Mouse (Mus musculus) limb, embryonic 13.5 days (tissue): ENCODE data around the gene Noct. TPM values are rescaled to one million over a fixed set of nuclear protein-coding genes. Genes with fewer than 3 reads are reported as not detected.
A peak's percentile ranks its signal among the peaks of the same experiment; 100 is the strongest.

Experiments used
- ATAC-seq: fragments of 200-750 bp; cut with Nextera tagmentation; 2 replicates; pipeline ENCODE4 v1.8.0; 2017; ENCODE audit warnings: low read depth, moderate number of reproducible peaks, moderate TSS enrichment; ENCODE audit not compliant: low FRiP score
- H3K27ac ChIP-seq: fragments of 300-500 bp; sonication (generic); 2 replicates; pipeline ENCODE4 v1.5.1; 2015; ENCODE audit warnings: inconsistent platforms, mild to moderate bottlenecking, moderate library complexity
- H3K27me3 ChIP-seq: fragments of 300-500 bp; sonication (generic); 2 replicates; pipeline ENCODE4 v1.6.1; 2015; ENCODE audit warnings: mild to moderate bottlenecking, inconsistent platforms
- H3K36me3 ChIP-seq: fragments of 300-500 bp; sonication (generic); 2 replicates; pipeline ENCODE4 v1.6.1; 2015; ENCODE audit warnings: inconsistent platforms, mild to moderate bottlenecking, moderate library complexity
- H3K4me1 ChIP-seq: fragments of 300-500 bp; sonication (generic); 2 replicates; pipeline ENCODE4 v1.6.1; 2015; ENCODE audit warnings: inconsistent platforms
- H3K4me2 ChIP-seq: fragments of 300-500 bp; sonication (generic); replicated peaks from 2 replicates; pipeline ENCODE4 v1.6.1; 2015; ENCODE audit warnings: inconsistent platforms, mild to moderate bottlenecking, moderate library complexity
- H3K4me3 ChIP-seq: fragments of 300-500 bp; sonication (generic); 2 replicates; pipeline ENCODE4 v1.5.1; 2015; ENCODE audit warnings: moderate library complexity, mild to moderate bottlenecking, inconsistent platforms
- H3K9ac ChIP-seq: fragments of 300-500 bp; sonication (generic); 2 replicates; pipeline ENCODE4 v1.6.1; 2015; ENCODE audit warnings: mild to moderate bottlenecking, inconsistent platforms
- H3K9me3 ChIP-seq: fragments of 300-500 bp; sonication (generic); 2 replicates; pipeline ENCODE4 v1.6.1; 2016; ENCODE audit warnings: inconsistent platforms
- WGBS: fragments of 180-500 bp; shearing (Covaris S2); methylation state at CpG from one replicate; pipeline ENCODE4 v1.1.7; 2015; 5-methylcytosine and 5-hydroxymethylcytosine counted together
- polyA plus RNA-seq: library from polyadenylated mRNA; unstranded; fragments of >200 nt; fragmentation: Nextera tagmentation; extraction: Ambion mirVana; gene quantifications from 2 replicates; pipeline ENCODE4 v1.2.1, GENCODE M21; 2015

Gene Noct
- polyA plus RNA-seq, 1 experiment from 2014 or later, result 10.0 TPM

DNA sequence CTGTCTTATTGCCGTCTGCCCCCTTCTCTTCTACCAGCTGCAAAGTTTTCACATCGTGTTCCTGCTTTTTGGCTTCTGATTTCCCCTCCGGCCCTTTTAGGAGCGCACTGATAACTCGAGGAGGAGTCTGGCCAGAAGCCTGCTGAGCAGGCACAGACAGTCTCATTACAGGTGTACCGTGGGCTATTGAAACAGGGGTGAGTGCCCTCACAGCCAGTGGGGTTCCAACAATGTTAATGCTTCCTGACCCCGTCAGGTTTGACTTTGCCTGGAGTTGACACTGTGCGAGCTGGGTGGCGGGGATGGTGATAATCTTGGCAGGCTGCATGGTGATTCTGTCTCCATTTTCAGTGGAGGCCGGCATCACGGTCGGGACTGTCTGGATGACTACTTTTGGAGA is 32.2 kb downstream of the Noct start:
- no peak overlapping the region for H3K9ac ChIP-seq
- ATAC-seq, result no peak
- no peak overlapping the region for H3K4me3 ChIP-seq
- peaks cover 87% of the 10 kb centered on the region for H3K36me3 ChIP-seq
- H3K4me1 ChIP-seq, result no peaks in the 10 kb centered on the region
- no peak overlapping the region for H3K4me2 ChIP-seq
- H3K9me3 ChIP-seq, result no peaks in the 10 kb centered on the region
- no peaks in the 10 kb centered on the region for H3K27me3 ChIP-seq
- WGBS, result 86% methylated on average over 12 of the region's 12 CpGs
- no peak overlapping the region for H3K27ac ChIP-seq

- no peaks in the 10 kb centered on the region for H3K27me3 ChIP-seq
- 94% methylated on average over 5 of the region's 5 CpGs for WGBS
- ATAC-seq, result no peak
- no peaks in the 10 kb centered on the region for H3K4me1 ChIP-seq
- no peak overlapping the region for H3K4me3 ChIP-seq
- H3K36me3 ChIP-seq, result peaks cover 88% of the 10 kb centered on the region
- no peaks in the 10 kb centered on the region for H3K9me3 ChIP-seq
- no peak overlapping the region for H3K9ac ChIP-seq
- H3K4me2 ChIP-seq, result no peak overlapping the region
- H3K27ac ChIP-seq, result no peak overlapping the region
These were observed 33.8 kb downstream of the Noct start for GRCm38 (mm10) chr3:51258070-51258469.

GRCm38 (mm10) chr3:51262942-51263341 is 38.7 kb downstream of the Noct start:
- 91% methylated on average over 8 of the region's 8 CpGs for WGBS

DNA sequence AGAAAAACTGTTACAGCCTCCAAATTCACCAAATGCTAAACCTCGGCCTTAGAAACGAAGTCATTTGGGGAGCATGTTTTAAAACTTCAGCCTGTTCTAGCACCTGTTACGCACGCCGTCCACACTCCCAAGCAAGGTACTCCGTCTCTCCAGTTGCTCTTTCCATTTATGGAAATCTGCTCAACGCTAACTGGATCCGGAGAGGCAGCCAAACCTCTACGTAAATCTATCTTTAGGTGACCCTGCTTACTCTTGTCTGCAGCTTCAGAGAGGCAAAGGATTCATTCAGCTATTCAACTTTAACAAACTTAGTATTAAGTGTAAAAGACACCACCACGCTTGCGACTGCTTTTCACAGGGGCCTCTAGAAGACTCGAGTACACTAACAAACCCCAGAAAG is 44.2 kb downstream of the Noct start:
- no peak for ATAC-seq
- H3K36me3 ChIP-seq, result peaks cover 32% of the 10 kb centered on the region
- H3K27ac ChIP-seq, result no peak overlapping the region
- no peak overlapping the region for H3K4me2 ChIP-seq
- H3K4me3 ChIP-seq, result no peak overlapping the region
- peaks cover 10% of the 10 kb centered on the region; the same call in 1 of the 2 replicates for H3K4me1 ChIP-seq
- WGBS, result 73% methylated on average over 12 of the region's 12 CpGs
- H3K9ac ChIP-seq, result no peak overlapping the region
- H3K9me3 ChIP-seq, result no peaks in the 10 kb centered on the region
- H3K27me3 ChIP-seq, result no peaks in the 10 kb centered on the region

More at GRCm38 (mm10) chr3:51262942-51263341, 38.7 kb downstream of the Noct start:
- no peak for ATAC-seq
- H3K4me3 ChIP-seq, result no peak overlapping the region
- H3K9ac ChIP-seq, result no peak overlapping the region
- peaks cover 78% of the 10 kb centered on the region for H3K36me3 ChIP-seq
- no peaks in the 10 kb centered on the region for H3K9me3 ChIP-seq
- H3K4me2 ChIP-seq, result no peak overlapping the region
- H3K4me1 ChIP-seq, result no peaks in the 10 kb centered on the region
- H3K27me3 ChIP-seq, result no peaks in the 10 kb centered on the region
- H3K27ac ChIP-seq, result no peak overlapping the region

DNA sequence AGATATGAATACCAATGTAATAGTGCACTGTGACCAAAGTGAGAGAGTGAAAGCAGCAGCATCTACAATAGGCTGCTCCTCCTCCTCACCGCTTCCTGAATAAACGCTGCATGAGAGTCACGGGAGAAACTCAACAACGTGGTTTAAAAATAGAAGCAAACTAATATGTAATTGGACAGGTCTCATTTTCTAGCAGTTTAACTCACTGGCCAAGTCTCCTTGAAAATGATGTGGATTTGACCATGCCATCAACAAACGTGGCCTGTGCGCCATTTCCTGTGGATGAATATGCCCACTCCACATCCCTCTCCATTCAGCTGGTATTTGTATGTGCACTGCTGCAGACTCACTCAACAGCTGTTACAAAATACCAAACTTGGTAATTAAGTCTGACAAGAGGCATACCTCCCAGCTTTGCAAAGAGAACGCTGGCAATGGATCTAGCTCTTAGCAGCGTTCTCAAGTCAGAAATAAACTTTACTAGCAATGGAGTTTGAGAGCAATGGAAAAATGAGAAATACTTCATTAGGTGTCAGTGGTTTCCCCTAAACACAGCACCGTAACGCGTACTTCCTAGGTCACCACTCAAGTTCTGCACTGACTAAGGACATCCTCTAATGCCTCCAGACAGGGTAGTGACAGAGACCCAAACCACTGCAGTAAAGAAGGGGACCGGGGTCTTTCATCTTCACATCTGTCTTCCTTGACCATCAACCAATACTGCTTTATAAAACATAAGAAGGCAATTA is 46.0 kb downstream of the Noct start:
- ATAC-seq, result no peak
- Histone ChIP-seq H3K27ac (no peak overlapping the region), H3K4me2 (no peak overlapping the region), H3K4me3 (no peak overlapping the region), H3K4me1 (peaks cover 16% of the 10 kb centered on the region), H3K9ac (no peak overlapping the region), H3K27me3 (no peaks in the 10 kb centered on the region), H3K36me3 (peaks cover 13% of the 10 kb centered on the region), H3K9me3 (no peaks in the 10 kb centered on the region)
- 79% methylated on average over 12 of the region's 12 CpGs for WGBS

GRCm38 (mm10) chr3:51275956-51276398 is 51.7 kb downstream of the Noct start:
- no peaks in the 10 kb centered on the region for H3K27me3 ChIP-seq
- no peaks in the 10 kb centered on the region for H3K9me3 ChIP-seq
- peaks cover 3% of the 10 kb centered on the region; the same call in 1 of the 2 replicates for H3K36me3 ChIP-seq
- H3K9ac ChIP-seq, result peak overlapping the region; percentile 95
- WGBS, result under 1% methylated on average over 33 of the region's 33 CpGs
- peak overlapping the region; percentile 99 for H3K27ac ChIP-seq
- H3K4me2 ChIP-seq, result peak overlapping the region; percentile 75
- ATAC-seq, result peak; percentile 97
- H3K4me1 ChIP-seq, result peaks cover 8% of the 10 kb centered on the region
- H3K4me3 ChIP-seq, result peak overlapping the region; percentile 98

DNA sequence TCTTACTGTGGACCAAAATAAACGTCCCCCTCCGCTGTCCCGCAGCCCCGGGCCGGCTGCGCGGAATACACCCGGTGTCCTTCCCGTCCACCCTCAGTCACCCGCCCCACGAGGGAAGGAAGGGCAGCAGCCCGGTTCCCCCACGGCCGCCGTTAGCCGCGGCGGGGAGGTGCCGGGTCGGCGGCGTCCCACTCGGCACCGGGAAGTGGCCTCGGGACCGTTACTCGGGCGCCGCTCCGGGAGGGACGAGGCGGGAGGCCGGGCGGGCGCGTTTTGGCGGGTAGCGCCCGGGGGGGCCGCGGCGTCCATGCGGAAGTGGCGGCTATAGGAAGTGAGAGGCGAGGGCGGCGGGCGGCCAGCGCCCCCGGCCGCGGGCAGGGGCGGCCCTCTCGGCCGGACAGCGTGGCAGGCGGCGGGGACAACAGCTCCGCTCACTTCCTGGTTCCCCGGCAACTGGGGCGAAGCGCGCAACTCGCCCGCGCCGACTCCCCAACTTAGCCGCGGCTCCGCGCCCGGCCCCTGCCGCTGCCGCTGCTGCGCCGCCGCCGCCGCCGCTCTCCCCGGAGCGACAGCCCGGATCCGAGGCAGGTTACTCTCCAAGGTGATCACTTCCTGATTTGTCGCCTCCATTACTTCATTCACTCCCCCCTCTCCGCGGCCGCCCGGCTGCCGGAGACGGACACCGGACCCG is 52.3 kb downstream of the Noct start:
- ATAC-seq, result peak; percentile 22; the same call in 1 of the 2 replicates

DNA sequence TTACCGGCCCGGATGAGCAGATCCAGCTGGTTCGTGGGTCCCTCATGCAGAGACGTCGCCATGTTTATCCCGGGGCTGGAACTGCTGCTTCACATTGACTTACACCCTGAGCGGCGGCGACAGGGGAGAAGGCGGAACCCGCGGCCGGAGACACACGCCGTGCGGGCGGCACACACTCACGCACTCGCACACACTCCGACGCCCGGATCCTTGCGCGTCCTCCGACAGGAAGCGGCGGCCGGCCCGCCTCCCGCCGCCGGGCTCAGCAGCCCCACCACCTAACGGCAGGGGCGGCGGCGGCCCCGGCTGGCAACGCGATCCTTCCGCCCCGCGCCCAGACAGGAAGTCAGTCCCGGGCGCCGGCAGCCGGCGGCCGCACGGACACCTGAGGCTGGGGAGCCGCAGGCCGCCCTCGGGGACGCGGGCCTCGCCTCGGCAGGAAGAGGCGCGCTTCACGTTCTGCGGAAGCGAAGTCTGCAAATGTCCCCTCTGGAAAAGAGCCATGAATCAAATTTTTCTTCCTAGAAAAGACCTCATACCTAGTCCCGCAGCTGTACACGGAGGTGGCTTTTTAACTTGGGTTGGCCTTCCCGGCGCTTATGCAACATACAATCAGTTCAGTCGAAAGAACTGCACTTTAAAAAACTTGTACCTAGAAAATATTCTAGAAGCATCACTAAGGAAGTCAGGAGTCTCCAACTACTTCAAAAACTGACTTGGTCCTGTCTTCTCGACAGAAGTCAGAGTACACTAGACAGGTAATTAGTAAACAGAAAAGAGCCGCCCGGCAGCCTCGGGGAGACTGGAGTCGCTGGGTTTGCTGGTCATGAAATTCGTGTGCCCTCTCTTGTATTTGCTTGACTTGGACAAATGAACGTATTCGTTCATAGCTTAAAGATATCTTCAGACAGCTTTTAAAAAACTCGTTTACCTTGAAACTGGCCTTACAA is 53.2 kb downstream of the Noct start:
- Histone ChIP-seq H3K9ac (peak overlapping the region; percentile 95), H3K4me2 (peak overlapping the region; percentile 75), H3K4me1 (peaks cover 8% of the 10 kb centered on the region), H3K27me3 (no peaks in the 10 kb centered on the region), H3K36me3 (peaks cover 3% of the 10 kb centered on the region; the same call in 1 of the 2 replicates), H3K27ac (peak overlapping the region; percentile 99), H3K9me3 (no peaks in the 10 kb centered on the region), H3K4me3 (peak overlapping the region; percentile 98)
- WGBS, result under 1% methylated on average over 72 of the region's 75 CpGs
- ATAC-seq, result peak; percentile 55

More for the DNA sequence above, 52.3 kb downstream of the Noct start:
- under 1% methylated on average over 85 of the region's 93 CpGs for WGBS
- Histone ChIP-seq H3K4me1 (peaks cover 8% of the 10 kb centered on the region), H3K9me3 (no peaks in the 10 kb centered on the region), H3K36me3 (peaks cover 3% of the 10 kb centered on the region; the same call in 1 of the 2 replicates), H3K4me2 (peak overlapping the region; percentile 75), H3K27me3 (no peaks in the 10 kb centered on the region), H3K9ac (peak overlapping the region; percentile 95), H3K4me3 (peak overlapping the region; percentile 98), H3K27ac (peak overlapping the region; percentile 99)

- no peak for ATAC-seq
- no peaks in the 10 kb centered on the region for H3K36me3 ChIP-seq
- H3K4me2 ChIP-seq, result no peak overlapping the region
- no peak overlapping the region for H3K27ac ChIP-seq
- no peak overlapping the region for H3K9ac ChIP-seq
- H3K4me3 ChIP-seq, result no peak overlapping the region
- H3K4me1 ChIP-seq, result peaks cover 8% of the 10 kb centered on the region
- H3K9me3 ChIP-seq, result no peaks in the 10 kb centered on the region
- no peaks in the 10 kb centered on the region for H3K27me3 ChIP-seq
- WGBS, result 65% methylated on average over 4 of the region's 4 CpGs
These were observed 54.2 kb downstream of the Noct start for GRCm38 (mm10) chr3:51278433-51278832.

- no peak overlapping the region for H3K4me2 ChIP-seq
- ATAC-seq, result no peak
- no peaks in the 10 kb centered on the region for H3K9me3 ChIP-seq
- no peaks in the 10 kb centered on the region for H3K27me3 ChIP-seq
- no peak overlapping the region for H3K9ac ChIP-seq
- H3K4me1 ChIP-seq, result no peaks in the 10 kb centered on the region
- no peak overlapping the region for H3K4me3 ChIP-seq
- 92% methylated on average over 4 of the region's 4 CpGs for WGBS
- H3K27ac ChIP-seq, result no peak overlapping the region
- H3K36me3 ChIP-seq, result no peaks in the 10 kb centered on the region
These were observed 57.5 kb downstream of the Noct start for GRCm38 (mm10) chr3:51281727-51282126.

GRCm38 (mm10) chr3:51284375-51284774 is 60.1 kb downstream of the Noct start:
- no peaks in the 10 kb centered on the region for H3K27me3 ChIP-seq
- H3K4me2 ChIP-seq, result no peak overlapping the region
- no peaks in the 10 kb centered on the region for H3K9me3 ChIP-seq
- H3K4me1 ChIP-seq, result no peaks in the 10 kb centered on the region
- WGBS, result 84% methylated on average over 1 of the region's 1 CpGs
- H3K36me3 ChIP-seq, result no peaks in the 10 kb centered on the region
- no peak overlapping the region for H3K27ac ChIP-seq
- no peak overlapping the region for H3K9ac ChIP-seq
- no peak overlapping the region for H3K4me3 ChIP-seq
- ATAC-seq, result no peak
